22 mouse cellular contexts compared by ENCODE assay signal in the genomic region with DNA sequence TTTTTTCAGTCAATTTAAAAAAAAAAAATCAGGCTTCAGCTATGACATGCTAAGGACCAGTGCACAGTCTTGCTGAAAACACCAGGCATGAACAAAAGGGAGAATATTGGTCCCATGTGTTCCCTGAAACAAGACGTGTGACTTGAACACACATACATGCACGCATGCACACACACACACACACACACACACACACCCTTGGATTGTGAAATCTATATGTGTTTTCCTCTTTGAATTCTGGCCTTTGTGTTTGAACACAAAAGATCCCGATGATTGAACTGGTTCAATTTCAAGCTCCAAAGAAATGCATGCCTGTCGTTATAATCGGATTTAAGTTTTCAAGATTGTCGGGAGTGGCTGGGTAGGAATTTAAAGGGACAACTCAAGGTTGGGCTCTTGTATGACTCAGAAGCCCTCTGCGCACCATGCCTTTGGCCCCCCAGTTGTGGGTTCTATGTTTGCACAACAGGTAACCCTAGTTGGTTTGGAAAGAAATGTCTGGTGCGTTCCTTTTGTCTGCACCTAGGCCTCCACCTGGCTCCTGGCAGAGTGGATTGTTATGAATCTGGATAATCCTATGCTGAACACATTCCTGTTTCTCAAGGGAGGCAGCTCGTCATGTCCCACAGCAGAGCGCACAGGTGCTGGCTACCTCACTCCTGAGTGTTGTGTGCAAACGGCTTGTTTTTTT. TPM values are rescaled to one million over a fixed set of nuclear protein-coding genes. Genes with fewer than 3 reads are reported as not detected.
DNase-seq lines count a peak whose midpoint lies in the region; ATAC-seq and TF ChIP-seq lines count a peak whose summit lies in the region.
"Had no signal": no experiment of that assay in that cellular context is flagged by ENCODE, and none has a peak within 500 bp of the region (broad histone marks: within the 10 kb centered on the region; RNA-seq: fewer than 3 reads in every experiment).

No protein-coding gene starts in this region.

- H3K4me2 ChIP-seq in midbrain, embryonic 12.5 days (replicated peaks): no peak overlapping the region
- no peak overlapping the region for H3K4me2 ChIP-seq in midbrain, postnatal 0 days (ENCODE audit: low read depth, low read length, poor library complexity, severe bottlenecking)
- no peak overlapping the region for H3K4me2 ChIP-seq in embryonic facial prominence, embryonic 14.5 days (ENCODE audit: low read depth, low read length)
- H3K4me2 ChIP-seq: forebrain, embryonic 15.5 days; heart, embryonic 11.5 days; heart, embryonic 15.5 days; hindbrain, embryonic 13.5 days had no signal

- no peaks in the 10 kb centered on the region for H3K79me2 ChIP-seq in heart, adult 2 months (replicated peaks; ENCODE audit: control insufficient read depth, insufficient read depth, low read length)

- peaks cover 7% of the 10 kb centered on the region for H3K4me1 ChIP-seq in heart, adult 2 months (ENCODE audit: control insufficient read depth, insufficient read depth, low read length)
- peaks cover 3% of the 10 kb centered on the region; the same call in 1 of the 2 replicates for H3K4me1 ChIP-seq in midbrain, embryonic 12.5 days
- H3K4me1 ChIP-seq in midbrain, postnatal 0 days (ENCODE audit: insufficient read depth, low read length): no peaks in the 10 kb centered on the region
- H3K4me1 ChIP-seq in embryonic facial prominence, embryonic 14.5 days (ENCODE audit: control insufficient read depth, insufficient read depth, low read length): no peaks in the 10 kb centered on the region; the same call in 1 of the 2 replicates
- H3K4me1 ChIP-seq: forebrain, embryonic 15.5 days; hindbrain, embryonic 13.5 days had no signal

- no peaks in the 10 kb centered on the region for H3K27me3 ChIP-seq in heart, adult 2 months (ENCODE audit: control insufficient read depth, insufficient read depth, low read length)
- no peaks in the 10 kb centered on the region for H3K27me3 ChIP-seq in midbrain, embryonic 12.5 days
- no peaks in the 10 kb centered on the region for H3K27me3 ChIP-seq in midbrain, postnatal 0 days (ENCODE audit: insufficient read depth, low read length)
- no peaks in the 10 kb centered on the region for H3K27me3 ChIP-seq in embryonic facial prominence, embryonic 14.5 days (replicated peaks; ENCODE audit: control insufficient read depth, insufficient read depth, low read length)
- H3K27me3 ChIP-seq: CH12.LX; forebrain, embryonic 15.5 days; heart, embryonic 15.5 days; hindbrain, embryonic 13.5 days; Patski had no signal

- peak; percentile 63 for ATAC-seq in midbrain, embryonic 12.5 days (ENCODE audit: low FRiP score, low read depth)
- ATAC-seq in midbrain, postnatal 0 days (ENCODE audit: low FRiP score): no peak
- peak; percentile 95 for ATAC-seq in embryonic facial prominence, embryonic 14.5 days (ENCODE audit: low read depth)
- ATAC-seq: forebrain, embryonic 15.5 days; hindbrain, postnatal 0 days; Patski had no signal

- no peak for TF ChIP-seq CTCF in heart, adult 2 months (IDR thresholded peaks at IDR 0.05)
- TF ChIP-seq CTCF in midbrain, postnatal 0 days (IDR thresholded peaks at IDR 0.05): no peak

- H3K27ac ChIP-seq in heart, adult 2 months: no peak overlapping the region
- H3K27ac ChIP-seq in midbrain, embryonic 12.5 days (replicated peaks): no peak overlapping the region
- H3K27ac ChIP-seq in midbrain, postnatal 0 days (ENCODE audit: low read depth, low read length): no peak overlapping the region
- no peak overlapping the region for H3K27ac ChIP-seq in embryonic facial prominence, embryonic 14.5 days (replicated peaks; ENCODE audit: low read depth, low read length)
- H3K27ac ChIP-seq: forebrain, embryonic 15.5 days; heart, embryonic 15.5 days; hindbrain, embryonic 13.5 days; hindbrain, postnatal 0 days had no signal

- no peaks in the 10 kb centered on the region for H3K9me3 ChIP-seq in midbrain, embryonic 12.5 days
- no peaks in the 10 kb centered on the region for H3K9me3 ChIP-seq in midbrain, postnatal 0 days (ENCODE audit: low read length)
- no peaks in the 10 kb centered on the region for H3K9me3 ChIP-seq in embryonic facial prominence, embryonic 14.5 days (ENCODE audit: control insufficient read depth, low read length)
- H3K9me3 ChIP-seq: forebrain, embryonic 15.5 days; heart, embryonic 15.5 days; hindbrain, embryonic 13.5 days had no signal

- no peak for TF ChIP-seq EP300 in heart, adult 2 months (IDR thresholded peaks at IDR 0.05; ENCODE audit: insufficient read depth, low read depth, low read length)

- no peak overlapping the region for H3K9ac ChIP-seq in heart, adult 2 months (ENCODE audit: low read depth, low read length)
- H3K9ac ChIP-seq in midbrain, embryonic 12.5 days (replicated peaks): no peak overlapping the region
- H3K9ac ChIP-seq in midbrain, postnatal 0 days (replicated peaks; ENCODE audit: low read length, poor library complexity, severe bottlenecking): no peak overlapping the region
- no peak overlapping the region for H3K9ac ChIP-seq in embryonic facial prominence, embryonic 14.5 days (ENCODE audit: low read depth, low read length)
- H3K9ac ChIP-seq: forebrain, embryonic 15.5 days; heart, embryonic 15.5 days; hindbrain, embryonic 13.5 days had no signal

- peak; percentile 56 for DNase-seq in heart, adult 11 months
- no peak for DNase-seq in heart, adult 2 months
- no peak for DNase-seq in midbrain, postnatal 0 days (ENCODE audit: low spot score)
- peak; percentile 77 for DNase-seq in embryonic facial prominence, embryonic 14.5 days (ENCODE audit: low spot score)
- DNase-seq in kidney, postnatal 10 days: no peak
- DNase-seq in spleen, postnatal 14 days (ENCODE audit: low spot score in 2 of 2): no peak
- DNase-seq: adrenal gland, adult 2 months; adrenal gland, postnatal 25 days; cerebellum, adult 18-20 months; cerebellum, adult 9-11 months; cerebellum, postnatal 36 days; gastrocnemius, postnatal 36 days; heart, adult 18-20 months; heart, postnatal 14 days had no signal

- intact Hi-C loops in heart, adult 2 months (cut with DNase I): no loop called here

- no peak overlapping the region for H3K4me3 ChIP-seq in heart, adult 2 months
- no peak overlapping the region for H3K4me3 ChIP-seq in midbrain, embryonic 12.5 days
- no peak overlapping the region for H3K4me3 ChIP-seq in midbrain, postnatal 0 days (ENCODE audit: low read depth, low read length)
- no peak overlapping the region for H3K4me3 ChIP-seq in embryonic facial prominence, embryonic 14.5 days (ENCODE audit: low read depth, low read length)
- H3K4me3 ChIP-seq: forebrain, embryonic 15.5 days; heart, embryonic 15.5 days; hindbrain, embryonic 13.5 days had no signal

- H3K36me3 ChIP-seq in heart, adult 2 months (ENCODE audit: control insufficient read depth, insufficient read depth, low read length): no peaks in the 10 kb centered on the region
- H3K36me3 ChIP-seq in midbrain, embryonic 12.5 days: no peaks in the 10 kb centered on the region
- H3K36me3 ChIP-seq in midbrain, postnatal 0 days (ENCODE audit: insufficient read depth, low read length): no peaks in the 10 kb centered on the region
- H3K36me3 ChIP-seq in embryonic facial prominence, embryonic 14.5 days (ENCODE audit: control insufficient read depth, insufficient read depth, low read length): no peaks in the 10 kb centered on the region
- H3K36me3 ChIP-seq: forebrain, embryonic 15.5 days; heart, embryonic 15.5 days; hindbrain, embryonic 13.5 days had no signal

- no peak for TF ChIP-seq POLR2A in heart, adult 2 months (IDR thresholded peaks at IDR 0.05; ENCODE audit: insufficient read depth, low read depth, low read length)

- 91% methylated on average over 11 of the region's 11 CpGs for WGBS in heart, adult 2 months
- 42% methylated on average over 11 of the region's 11 CpGs for WGBS in midbrain, embryonic 12.5 days
- WGBS in midbrain, postnatal 0 days: 40% methylated on average over 11 of the region's 11 CpGs
- WGBS in embryonic facial prominence, embryonic 14.5 days: 66% methylated on average over 11 of the region's 11 CpGs

RNA-seq across cellular contexts. Expression of a gene that starts 43.8 kb away (rescaled TPM):
- total RNA-seq in heart, adult 2 months (2021): 10 to 100 TPM; 14.2 to 14.3 TPM
- polyA plus RNA-seq in heart, adult 2 months (2012; rRNA removed): 8.7 and 11.1 TPM in 2 replicates
- polyA plus RNA-seq in midbrain, embryonic 12.5 days (2016; fragmentation: Nextera tagmentation; extraction: Ambion mirVana): 65.9 and 70.4 TPM in 2 replicates
- 92.6 and 122 TPM in 2 replicates for total RNA-seq in midbrain, postnatal 0 days (2014; rRNA removed)
- polyA plus RNA-seq in midbrain, postnatal 0 days (2015; fragmentation: Nextera tagmentation; extraction: Ambion mirVana): 63.1 and 70.2 TPM in 2 replicates
- polyA plus RNA-seq in embryonic facial prominence, embryonic 14.5 days (2014; fragmentation: Nextera tagmentation; extraction: Ambion mirVana): 61.7 and 64.3 TPM in 2 replicates

Comparison
In these comparisons a context has a peak if more than half of its experiments do, and no peak if none do; other contexts are left out.
1. DNase-seq: peak in heart, adult 11 months (single experiment) and embryonic facial prominence, embryonic 14.5 days (single experiment); none in heart, adult 2 months (0 of 2), midbrain, postnatal 0 days (single experiment), kidney, postnatal 10 days (single experiment) and spleen, postnatal 14 days (0 of 2).